ENCODE assay signal across 8 mouse cellular contexts in the genomic region with DNA sequence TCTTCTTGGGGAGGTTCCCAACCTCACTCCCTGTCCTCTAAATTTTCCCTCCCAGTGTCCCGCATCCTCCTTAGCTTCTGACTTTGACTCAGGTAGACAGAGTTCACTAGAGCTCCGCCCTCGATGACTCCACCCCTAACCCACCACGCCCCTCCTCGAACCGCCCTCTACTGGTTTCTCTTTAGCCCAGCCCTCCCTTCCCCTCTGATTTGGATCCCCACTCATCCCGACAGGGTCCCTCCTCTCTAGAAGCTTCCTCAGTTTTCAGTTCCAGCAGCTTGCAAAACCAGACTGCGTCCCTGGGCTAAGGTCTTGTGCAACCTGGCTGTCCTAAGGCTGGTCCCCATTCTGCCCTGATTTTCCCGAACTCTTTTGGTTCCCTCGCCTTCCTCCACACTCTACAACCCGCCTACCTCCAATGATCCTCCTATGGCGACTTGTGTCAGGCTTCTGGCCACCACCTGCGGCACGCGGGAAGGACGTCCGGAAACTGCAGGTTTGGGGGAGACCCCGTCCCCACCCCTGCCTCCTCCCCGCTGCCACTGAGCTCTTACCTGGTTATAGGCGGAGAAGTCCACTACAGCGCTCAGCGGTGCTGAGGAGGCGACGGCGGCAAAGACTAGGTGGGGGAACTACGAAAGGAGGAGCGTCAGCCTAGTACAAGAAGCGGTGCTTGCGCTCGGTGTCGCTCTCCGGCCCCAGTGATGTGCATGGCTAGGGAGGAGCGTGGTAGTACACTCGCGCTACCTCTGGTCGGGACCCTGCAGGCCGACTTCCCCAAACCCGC. TPM values are rescaled to one million over a fixed set of nuclear protein-coding genes. Genes with fewer than 3 reads are reported as not detected.
DNase-seq lines count a peak whose midpoint lies in the region; ATAC-seq and TF ChIP-seq lines count a peak whose summit lies in the region.

No protein-coding gene starts in this region.

- TF ChIP-seq CTCF in E14TG2a.4 (conservative IDR thresholded peaks at IDR 0.05; ENCODE audit: low read length) = no peak
- TF ChIP-seq CTCF in kidney, postnatal 0 days (IDR thresholded peaks at IDR 0.05; ENCODE audit: low read depth) = peak; percentile 18; the same call in 1 of the 2 replicates

- peak overlapping the region; percentile 89 for H3K4me3 ChIP-seq in E14TG2a.4 (replicated peaks; ENCODE audit: low read length)
- H3K4me3 ChIP-seq in kidney, postnatal 0 days (replicated peaks; ENCODE audit: low read depth, low read length) = peak overlapping the region; percentile 46

- DNase-seq in adrenal gland, postnatal 14 days = peak; percentile 64
- DNase-seq in kidney, postnatal 0 days (ENCODE audit: low spot score) = peak; percentile 69
- DNase-seq in lung, postnatal 4 days = peak; percentile 41 to 68
- peak; percentile 60 to 76 for DNase-seq in spleen, adult 18-20 months
- no peak for DNase-seq in layer of hippocampus, postnatal 25 days (ENCODE audit: extremely low spot score in 1 of 2, low spot score in 1 of 2)
- no peak for DNase-seq in cerebellum, adult 18-20 months

- peak overlapping the region; percentile 79 for H3K4me2 ChIP-seq in kidney, postnatal 0 days (ENCODE audit: low read length)

- peak overlapping the region; percentile 19; the same call in 1 of the 2 replicates for H3K9ac ChIP-seq in kidney, postnatal 0 days (ENCODE audit: low read depth, low read length)

- WGBS in kidney, postnatal 0 days = under 1% methylated on average over 38 of the region's 38 CpGs

- no peaks in the 10 kb centered on the region for H3K36me3 ChIP-seq in E14TG2a.4 (ENCODE audit: insufficient read depth, low read length)
- H3K36me3 ChIP-seq in kidney, postnatal 0 days (ENCODE audit: insufficient read depth, low read length) = no peaks in the 10 kb centered on the region

- H3K9me3 ChIP-seq in E14TG2a.4 (ENCODE audit: low read length) = no peaks in the 10 kb centered on the region
- H3K9me3 ChIP-seq in kidney, postnatal 0 days (replicated peaks; ENCODE audit: low read length) = no peaks in the 10 kb centered on the region

- H3K27ac ChIP-seq in kidney, postnatal 0 days = no peak overlapping the region

- H3K27me3 ChIP-seq in E14TG2a.4 (ENCODE audit: insufficient read depth, low read length) = peaks cover 96% of the 10 kb centered on the region
- H3K27me3 ChIP-seq in kidney, postnatal 0 days (ENCODE audit: insufficient read depth, low read length) = peaks cover 91% of the 10 kb centered on the region

- peak; percentile 43 for ATAC-seq in granulocyte monocyte progenitor cell, adult 5-6 weeks (replicated peaks; ENCODE audit: poor library complexity, severe bottlenecking)
- ATAC-seq in kidney, postnatal 0 days (replicated peaks; ENCODE audit: low FRiP score, low read depth) = peak; percentile 87

- H3K4me1 ChIP-seq in E14TG2a.4 (replicated peaks; ENCODE audit: low read depth, low read length) = peaks cover 24% of the 10 kb centered on the region
- peaks cover 9% of the 10 kb centered on the region for H3K4me1 ChIP-seq in kidney, postnatal 0 days (replicated peaks; ENCODE audit: insufficient read depth, low read length)

RNA-seq across cellular contexts. Expression of gene Prss16, which starts 3.0 kb away (rescaled TPM):
- total RNA-seq in adrenal gland, postnatal 14 days (2021) = 0.74 TPM in 1 of 2 replicates, not detected in the other
- total RNA-seq in granulocyte monocyte progenitor cell, adult 5-6 weeks (2014; fragmentation: Nextera tagmentation) = 12.8 and 15.1 TPM in 2 replicates
- 8.3 and 9.1 TPM in 2 replicates for total RNA-seq in granulocyte monocyte progenitor cell, adult 5-6 weeks (2017)
- 0.21 and 0.60 TPM in 2 replicates for polyA plus RNA-seq in kidney, postnatal 0 days (2015; fragmentation: Nextera tagmentation; extraction: Ambion mirVana)
- under 1 TPM; 0.42 to 0.57 TPM for total RNA-seq in layer of hippocampus, postnatal 25 days (2021)

RNA-seq across cellular contexts. Expression of gene Pom121l2, which starts 25.5 kb away (rescaled TPM):
- not detected in 2 replicates for total RNA-seq in adrenal gland, postnatal 14 days (2021)
- not detected in 2 replicates for total RNA-seq in granulocyte monocyte progenitor cell, adult 5-6 weeks (2014; fragmentation: Nextera tagmentation)
- not detected in 2 replicates for total RNA-seq in granulocyte monocyte progenitor cell, adult 5-6 weeks (2017)
- polyA plus RNA-seq in kidney, postnatal 0 days (2015; fragmentation: Nextera tagmentation; extraction: Ambion mirVana) = not detected in 2 replicates
- not detected for total RNA-seq in layer of hippocampus, postnatal 25 days (2021)

RNA-seq across cellular contexts. Expression of gene Hist1h2ah, which starts 28.8 kb away (rescaled TPM):
- total RNA-seq in adrenal gland, postnatal 14 days (2021) = 203 and 342 TPM in 2 replicates
- 13.4 TPM in 1 of 2 replicates, not detected in the other for total RNA-seq in granulocyte monocyte progenitor cell, adult 5-6 weeks (2014; fragmentation: Nextera tagmentation)
- total RNA-seq in granulocyte monocyte progenitor cell, adult 5-6 weeks (2017) = 1,444 and 2,588 TPM in 2 replicates
- polyA plus RNA-seq in kidney, postnatal 0 days (2015; fragmentation: Nextera tagmentation; extraction: Ambion mirVana) = 4.0 and 4.5 TPM in 2 replicates
- 10 to 100 TPM; 22.3 to 38.6 TPM for total RNA-seq in layer of hippocampus, postnatal 25 days (2021)

RNA-seq across cellular contexts. Expression of gene Hist1h2bk, which starts 29.1 kb away (rescaled TPM):
- 207 and 301 TPM in 2 replicates for total RNA-seq in adrenal gland, postnatal 14 days (2021)
- total RNA-seq in granulocyte monocyte progenitor cell, adult 5-6 weeks (2014; fragmentation: Nextera tagmentation) = 9.6 and 80.5 TPM in 2 replicates
- 2,021 and 2,596 TPM in 2 replicates for total RNA-seq in granulocyte monocyte progenitor cell, adult 5-6 weeks (2017)
- polyA plus RNA-seq in kidney, postnatal 0 days (2015; fragmentation: Nextera tagmentation; extraction: Ambion mirVana) = 4.0 and 4.8 TPM in 2 replicates
- 10 to 100 TPM; 15.7 to 30.9 TPM for total RNA-seq in layer of hippocampus, postnatal 25 days (2021)

RNA-seq across cellular contexts. Expression of gene Hist1h4i, which starts 34.6 kb away (rescaled TPM):
- total RNA-seq in adrenal gland, postnatal 14 days (2021) = 104 and 144 TPM in 2 replicates
- 56.3 and 74.3 TPM in 2 replicates for total RNA-seq in granulocyte monocyte progenitor cell, adult 5-6 weeks (2014; fragmentation: Nextera tagmentation)
- 87.0 TPM in 2 replicates for total RNA-seq in granulocyte monocyte progenitor cell, adult 5-6 weeks (2017)
- polyA plus RNA-seq in kidney, postnatal 0 days (2015; fragmentation: Nextera tagmentation; extraction: Ambion mirVana) = 15.3 and 17.2 TPM in 2 replicates
- total RNA-seq in layer of hippocampus, postnatal 25 days (2021) = 10 to 100 TPM; 64.2 to 71.4 TPM

Comparison
In these comparisons a context has a peak if more than half of its experiments do, and no peak if none do; other contexts are left out.
1. DNase-seq: peak in adrenal gland, postnatal 14 days (single experiment), kidney, postnatal 0 days (single experiment), lung, postnatal 4 days (2 of 2) and spleen, adult 18-20 months (2 of 2); none in layer of hippocampus, postnatal 25 days (0 of 2) and cerebellum, adult 18-20 months (0 of 2).